Mouse (Mus musculus): ENCODE measurements around the gene Mybbp1a.

- TF ChIP-seq CHD1 (IDR thresholded peaks at IDR 0.05; ENCODE audit: low read depth, low read length), result no peak
- no peak for TF ChIP-seq CTCF (conservative IDR thresholded peaks at IDR 0.05 in 1 of 2, IDR thresholded peaks at IDR 0.05 in 1 of 2; ENCODE audit: low read depth in 2 of 2, low read length in 2 of 2)
- no peak for TF ChIP-seq UBTF (IDR thresholded peaks at IDR 0.05; ENCODE audit: low read depth, low read length)
- no peak for TF ChIP-seq EP300 (IDR thresholded peaks at IDR 0.05; ENCODE audit: low read length)
- TF ChIP-seq POLR2A (IDR thresholded peaks at IDR 0.05; ENCODE audit: low read depth, low read length), result no peak
- TF ChIP-seq RCOR1 (conservative IDR thresholded peaks at IDR 0.05; ENCODE audit: low read depth, low read length), result no peak
- TF ChIP-seq MYC (IDR thresholded peaks at IDR 0.05; ENCODE audit: low read depth, low read length), result no peak
- no peak for TF ChIP-seq SIN3A (IDR thresholded peaks at IDR 0.05; ENCODE audit: low read length)
- no peak for TF ChIP-seq IRF4 (IDR thresholded peaks at IDR 0.05; ENCODE audit: low read depth, low read length)
- no peak for TF ChIP-seq ZC3H11A (IDR thresholded peaks at IDR 0.05; ENCODE audit: low read depth, low read length)
- TF ChIP-seq ZKSCAN1 (IDR thresholded peaks at IDR 0.05; ENCODE audit: borderline replicate concordance, low read depth, low read length), result no peak
Observed at GRCm38 (mm10) chr11:72405532-72405931, 35.6 kb upstream of the Mybbp1a start.

Data from CH12.LX (cell line).